Mouse (Mus musculus): Measurements from ENCODE around the gene Gtf3c4. TPM values are rescaled to one million over a fixed set of nuclear protein-coding genes. Genes with fewer than 3 reads are reported as not detected.

Gene Gtf3c4
- total and polyA plus RNA-seq, 2 experiments from 2014 or later, result 15.0 to 66.3 TPM

DNA sequence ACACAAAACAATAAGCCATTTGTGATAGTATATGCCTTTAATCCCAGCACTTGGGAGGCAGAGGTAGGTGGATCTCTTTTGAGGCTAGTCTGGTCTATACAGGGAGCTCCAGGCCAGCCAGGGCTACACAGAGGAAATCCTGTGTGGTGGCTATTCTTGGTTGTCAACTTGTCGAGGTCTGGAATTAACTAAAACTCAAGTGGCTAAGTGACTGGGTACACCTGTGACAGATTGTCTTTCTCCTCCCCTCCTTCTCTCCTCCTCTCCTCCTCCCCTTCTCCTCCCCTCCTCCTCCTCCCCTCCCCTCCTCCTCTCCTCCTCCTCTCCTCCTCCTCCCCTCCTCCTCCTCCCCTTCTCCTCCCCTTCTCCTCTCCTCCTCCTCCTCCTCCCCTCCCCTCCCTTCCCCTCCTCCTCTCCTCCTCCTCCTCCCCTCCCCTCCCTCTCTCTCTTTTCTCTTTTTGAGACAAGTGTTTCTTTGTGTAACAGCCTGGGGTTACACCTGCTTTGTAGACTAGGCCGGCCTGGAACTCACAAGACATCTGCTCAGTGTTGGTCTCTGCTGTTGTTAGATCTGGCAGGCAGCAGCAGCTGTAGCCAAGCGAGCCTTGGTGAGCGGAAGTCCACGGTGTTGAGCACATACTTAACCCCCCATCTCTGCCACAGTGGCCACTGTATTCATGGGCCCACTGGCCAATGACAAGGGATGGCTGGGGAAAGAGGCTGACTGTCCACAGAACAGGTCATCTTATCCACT, 29.7 kb downstream of the Gtf3c4 start:
- Histone ChIP-seq H3K4me3 (ENCODE audit: low read depth, low read length) (no peak overlapping the region), H3K9ac (replicated peaks; ENCODE audit: low read length, poor library complexity, severe bottlenecking) (no peak overlapping the region), H3K4me1 (ENCODE audit: insufficient read depth, low read length) (no peaks in the 10 kb centered on the region), H3K9me3 (ENCODE audit: low read length) (no peaks in the 10 kb centered on the region), H3K27me3 (ENCODE audit: insufficient read depth, low read length) (no peaks in the 10 kb centered on the region), H3K4me2 (ENCODE audit: low read depth, low read length, poor library complexity, severe bottlenecking) (no peak overlapping the region), H3K27ac (ENCODE audit: low read depth, low read length) (no peak overlapping the region), H3K36me3 (ENCODE audit: insufficient read depth, low read length) (no peaks in the 10 kb centered on the region)
- DNase-seq (ENCODE audit: low spot score) (no peak), ATAC-seq (ENCODE audit: low FRiP score) (no peak)
- TF ChIP-seq CTCF (IDR thresholded peaks at IDR 0.05), result no peak
- WGBS, result 39% methylated on average over 5 of the region's 5 CpGs

GRCm38 (mm10) chr2:28808841-28809240, 31.3 kb downstream of the Gtf3c4 start:
- no peak for TF ChIP-seq CTCF (IDR thresholded peaks at IDR 0.05)
- no peaks in the 10 kb centered on the region for H3K9me3 ChIP-seq (ENCODE audit: low read length)
- no peaks in the 10 kb centered on the region for H3K36me3 ChIP-seq (ENCODE audit: insufficient read depth, low read length)
- 84% methylated on average over 6 of the region's 6 CpGs for WGBS
- no peak overlapping the region for H3K4me2 ChIP-seq (ENCODE audit: low read depth, low read length, poor library complexity, severe bottlenecking)
- no peak for DNase-seq (ENCODE audit: low spot score)
- no peaks in the 10 kb centered on the region for H3K27me3 ChIP-seq (ENCODE audit: insufficient read depth, low read length)
- no peak for ATAC-seq (ENCODE audit: low FRiP score)
- H3K27ac ChIP-seq (ENCODE audit: low read depth, low read length), result no peak overlapping the region
- H3K4me1 ChIP-seq (ENCODE audit: insufficient read depth, low read length), result no peaks in the 10 kb centered on the region
- no peak overlapping the region for H3K9ac ChIP-seq (replicated peaks; ENCODE audit: low read length, poor library complexity, severe bottlenecking)
- H3K4me3 ChIP-seq (ENCODE audit: low read depth, low read length), result no peak overlapping the region

DNA sequence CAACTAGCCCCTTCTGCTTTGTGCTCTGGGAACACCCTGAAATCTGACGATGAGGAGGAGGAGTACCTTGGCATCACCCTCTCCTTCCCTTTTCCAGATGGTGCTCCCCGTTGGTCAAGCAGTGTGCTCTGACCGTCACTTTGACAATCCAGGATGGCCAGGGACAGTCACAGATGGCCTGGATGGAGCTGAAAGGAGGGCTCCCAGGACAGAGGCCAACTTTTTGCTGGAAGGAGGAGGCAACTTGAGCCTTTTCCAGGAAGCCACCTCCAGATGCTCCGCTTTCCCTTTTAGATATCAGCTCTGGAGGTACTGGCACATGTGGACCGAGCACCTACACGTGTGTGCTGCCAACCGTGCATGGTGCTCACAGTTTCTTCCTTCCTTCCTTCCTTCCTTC, 36.8 kb downstream of the Gtf3c4 start:
- H3K27ac ChIP-seq (ENCODE audit: low read depth, low read length), result no peak overlapping the region
- DNase-seq (ENCODE audit: low spot score) (no peak), ATAC-seq (ENCODE audit: low FRiP score) (no peak)
- no peaks in the 10 kb centered on the region; the same call in 1 of the 2 replicates for H3K4me1 ChIP-seq (ENCODE audit: insufficient read depth, low read length)
- no peak overlapping the region for H3K4me2 ChIP-seq (ENCODE audit: low read depth, low read length, poor library complexity, severe bottlenecking)
- no peak overlapping the region for H3K9ac ChIP-seq (replicated peaks; ENCODE audit: low read length, poor library complexity, severe bottlenecking)
- no peaks in the 10 kb centered on the region for H3K27me3 ChIP-seq (ENCODE audit: insufficient read depth, low read length)
- 85% methylated on average over 7 of the region's 7 CpGs for WGBS
- H3K36me3 ChIP-seq (ENCODE audit: insufficient read depth, low read length), result no peaks in the 10 kb centered on the region
- no peak for TF ChIP-seq CTCF (IDR thresholded peaks at IDR 0.05)
- H3K9me3 ChIP-seq (ENCODE audit: low read length), result no peaks in the 10 kb centered on the region
- no peak overlapping the region for H3K4me3 ChIP-seq (ENCODE audit: low read depth, low read length)

DNA sequence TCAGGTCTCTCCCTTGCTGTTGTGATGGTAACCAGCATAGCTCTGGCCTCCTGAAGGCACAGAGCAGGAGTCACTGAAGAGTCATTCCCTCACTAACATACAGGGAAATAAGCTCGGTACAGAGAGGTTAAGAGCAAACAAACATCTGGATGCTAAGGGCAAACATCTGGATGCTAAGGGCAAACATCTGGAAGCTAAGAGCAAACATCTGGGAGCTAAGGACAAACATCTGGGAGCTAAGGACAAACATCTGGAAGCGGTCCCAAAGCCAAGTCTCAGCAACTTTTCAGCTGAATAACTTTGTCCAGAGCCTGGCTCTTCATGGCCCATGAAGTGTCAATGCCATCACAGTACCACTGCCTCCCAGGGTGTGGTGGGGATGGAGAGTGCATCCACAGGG, 40.6 kb downstream of the Gtf3c4 start:
- Histone ChIP-seq H3K9me3 (ENCODE audit: low read length) (no peaks in the 10 kb centered on the region), H3K4me3 (ENCODE audit: low read depth, low read length) (no peak overlapping the region), H3K27ac (ENCODE audit: low read depth, low read length) (no peak overlapping the region), H3K27me3 (ENCODE audit: insufficient read depth, low read length) (no peaks in the 10 kb centered on the region), H3K4me1 (ENCODE audit: insufficient read depth, low read length) (no peaks in the 10 kb centered on the region; the same call in 1 of the 2 replicates), H3K36me3 (ENCODE audit: insufficient read depth, low read length) (no peaks in the 10 kb centered on the region), H3K4me2 (ENCODE audit: low read depth, low read length, poor library complexity, severe bottlenecking) (no peak overlapping the region), H3K9ac (replicated peaks; ENCODE audit: low read length, poor library complexity, severe bottlenecking) (no peak overlapping the region)
- ATAC-seq (ENCODE audit: low FRiP score), result no peak
- no peak for TF ChIP-seq CTCF (IDR thresholded peaks at IDR 0.05)
- DNase-seq (ENCODE audit: low spot score), result no peak
- 81% methylated on average over 2 of the region's 2 CpGs for WGBS

GRCm38 (mm10) chr2:28798390-28798789, 41.8 kb downstream of the Gtf3c4 start:
- Histone ChIP-seq H3K4me2 (ENCODE audit: low read depth, low read length, poor library complexity, severe bottlenecking) (no peak overlapping the region), H3K4me1 (ENCODE audit: insufficient read depth, low read length) (no peaks in the 10 kb centered on the region; the same call in 1 of the 2 replicates), H3K9ac (replicated peaks; ENCODE audit: low read length, poor library complexity, severe bottlenecking) (no peak overlapping the region), H3K27me3 (ENCODE audit: insufficient read depth, low read length) (no peaks in the 10 kb centered on the region), H3K27ac (ENCODE audit: low read depth, low read length) (0 out of 2 replicates have a peak overlapping the region, but pooled peaks have one; percentile 43), H3K4me3 (ENCODE audit: low read depth, low read length) (no peak overlapping the region), H3K9me3 (ENCODE audit: low read length) (no peaks in the 10 kb centered on the region), H3K36me3 (ENCODE audit: insufficient read depth, low read length) (no peaks in the 10 kb centered on the region)
- DNase-seq (ENCODE audit: low spot score) (no peak), ATAC-seq (ENCODE audit: low FRiP score) (no peak)
- WGBS, result 25% methylated on average over 3 of the region's 3 CpGs
- no peak for TF ChIP-seq CTCF (IDR thresholded peaks at IDR 0.05)

DNA sequence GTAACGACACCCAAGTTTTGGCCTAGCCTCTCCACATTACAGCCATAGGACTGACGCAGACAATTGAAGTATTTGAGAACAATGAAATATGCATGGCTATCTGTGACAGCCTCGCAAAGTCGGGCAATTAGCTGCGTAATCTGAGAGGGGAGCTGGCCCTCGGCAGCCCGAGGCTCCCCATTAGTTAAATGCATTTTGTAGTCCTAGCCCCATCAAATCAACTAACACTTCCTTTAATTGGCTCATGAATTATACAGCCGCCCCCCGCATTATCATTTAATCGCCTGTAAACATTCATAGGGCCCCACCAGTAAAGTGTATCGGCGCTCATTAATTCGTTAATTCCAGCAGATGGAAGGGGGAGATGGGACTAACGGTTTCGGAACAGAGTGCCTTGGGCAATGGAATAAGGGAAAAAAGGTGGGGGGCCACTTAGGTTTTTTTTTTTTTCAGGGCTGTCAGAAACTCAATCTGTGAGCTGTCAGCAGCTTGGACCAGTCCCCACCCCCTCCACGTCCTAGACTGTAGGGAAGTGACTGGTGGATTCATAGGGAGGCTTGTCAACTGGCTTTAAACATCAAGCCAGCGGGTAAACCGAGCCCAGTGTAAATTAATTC, 42.6 kb downstream of the Gtf3c4 start:
- no peak for TF ChIP-seq CTCF (IDR thresholded peaks at IDR 0.05)
- H3K27me3 ChIP-seq (ENCODE audit: insufficient read depth, low read length), result no peaks in the 10 kb centered on the region
- H3K4me3 ChIP-seq (ENCODE audit: low read depth, low read length), result no peak overlapping the region
- no peaks in the 10 kb centered on the region; the same call in 1 of the 2 replicates for H3K4me1 ChIP-seq (ENCODE audit: insufficient read depth, low read length)
- DNase-seq (ENCODE audit: low spot score) (peak; percentile 14), ATAC-seq (ENCODE audit: low FRiP score) (peak; percentile 68; the same call in 1 of the 2 replicates)
- WGBS, result 28% methylated on average over 18 of the region's 18 CpGs
- no peaks in the 10 kb centered on the region for H3K36me3 ChIP-seq (ENCODE audit: insufficient read depth, low read length)
- H3K9me3 ChIP-seq (ENCODE audit: low read length), result no peaks in the 10 kb centered on the region
- H3K27ac ChIP-seq (ENCODE audit: low read depth, low read length), result no peak overlapping the region
- no peak overlapping the region for H3K4me2 ChIP-seq (ENCODE audit: low read depth, low read length, poor library complexity, severe bottlenecking)
- no peak overlapping the region for H3K9ac ChIP-seq (replicated peaks; ENCODE audit: low read length, poor library complexity, severe bottlenecking)
